Mouse (Mus musculus) midbrain, embryonic 16.5 days (tissue): ENCODE data around the gene Col15a1. TPM values are rescaled to one million over a fixed set of nuclear protein-coding genes. Genes with fewer than 3 reads are reported as not detected.

Experiments
- ATAC-seq: fragments of 200-750 bp; cut with Nextera tagmentation; 2 replicates; pipeline ENCODE4 v1.8.0; 2017; ENCODE audit warnings: moderate TSS enrichment
- H3K27ac ChIP-seq: fragments of 300-500 bp; sonication (generic); 2 replicates; pipeline ENCODE4 v1.5.1; 2014; ENCODE audit warnings: mild to moderate bottlenecking, low read length, mixed read lengths
- H3K27me3 ChIP-seq: fragments of 300-500 bp; sonication (generic); 2 replicates; pipeline ENCODE4 v1.6.1; 2014; ENCODE audit warnings: low read depth, low read length, mixed read lengths; ENCODE audit not compliant: control insufficient read depth, insufficient read depth
- H3K36me3 ChIP-seq: fragments of 300-500 bp; sonication (generic); 2 replicates; pipeline ENCODE4 v1.6.1; 2014; ENCODE audit warnings: mild to moderate bottlenecking, low read length, moderate library complexity, mixed read lengths; ENCODE audit not compliant: control insufficient read depth, insufficient read depth
- H3K4me1 ChIP-seq: fragments of 300-500 bp; sonication (generic); 2 replicates; pipeline ENCODE4 v1.6.1; 2014; ENCODE audit warnings: mild to moderate bottlenecking, low read length, mixed read lengths; ENCODE audit not compliant: control insufficient read depth, insufficient read depth
- H3K4me2 ChIP-seq: fragments of 300-500 bp; sonication (generic); 2 replicates; pipeline ENCODE4 v1.6.1; 2014; ENCODE audit warnings: mild to moderate bottlenecking, low read length, mixed read lengths
- H3K4me3 ChIP-seq: fragments of 300-500 bp; sonication (generic); 2 replicates; pipeline ENCODE4 v1.5.1; 2014; ENCODE audit warnings: low read depth, mild to moderate bottlenecking, low read length, moderate library complexity, mixed read lengths
- H3K9ac ChIP-seq: fragments of 300-500 bp; sonication (generic); 2 replicates; pipeline ENCODE4 v1.6.1; 2014; ENCODE audit warnings: low read depth, low read length, mixed read lengths
- H3K9me3 ChIP-seq: fragments of 300-500 bp; sonication (generic); replicated peaks from 2 replicates; pipeline ENCODE4 v1.6.1; 2014; ENCODE audit warnings: mild to moderate bottlenecking, low read length, mixed read lengths; ENCODE audit not compliant: control insufficient read depth, poor library complexity, severe bottlenecking
- WGBS: fragments of 180-500 bp; shearing (Covaris S2); extraction: QIAGEN DNeasy Blood & Tissue Kit; methylation state at CpG from one replicate; pipeline ENCODE4 v1.1.7; 2014; 5-methylcytosine and 5-hydroxymethylcytosine counted together
- polyA plus RNA-seq: library from polyadenylated mRNA; unstranded; fragments of >200 nt; fragmentation: Nextera tagmentation; extraction: Ambion mirVana; gene quantifications from 2 replicates; pipeline ENCODE4 v1.2.1, GENCODE M21; 2015

Gene Col15a1
- polyA plus RNA-seq, 1 experiment from 2014 or later: 5.3 TPM

DNA sequence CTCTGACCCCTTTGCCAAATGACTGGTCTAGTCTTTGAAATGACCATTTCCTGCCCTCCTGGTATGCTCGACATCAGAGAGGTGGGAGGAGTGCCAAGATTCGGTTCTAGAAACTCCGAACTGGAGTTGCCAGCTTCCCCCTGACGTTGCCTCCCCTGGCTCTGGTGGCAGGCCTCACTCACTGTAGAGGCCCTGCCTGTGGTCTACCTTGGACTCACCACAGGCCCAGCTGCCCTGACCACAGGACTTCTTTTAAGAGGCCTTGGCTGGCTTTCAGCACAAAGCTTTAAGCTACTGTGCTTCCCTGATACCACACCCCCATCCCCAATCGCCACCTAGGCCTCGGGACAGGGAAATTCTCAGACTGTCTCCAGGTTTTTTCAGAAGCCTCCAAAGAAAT, 21.4 kb upstream of the Col15a1 start:
- Histone ChIP-seq H3K9me3 (no peaks in the 10 kb centered on the region), H3K4me3 (no peak overlapping the region), H3K27me3 (no peaks in the 10 kb centered on the region), H3K27ac (no peak overlapping the region), H3K4me1 (no peaks in the 10 kb centered on the region), H3K9ac (no peak overlapping the region), H3K36me3 (no peaks in the 10 kb centered on the region), H3K4me2 (no peak overlapping the region)
- 81% methylated on average over 6 of the region's 6 CpGs for WGBS
- ATAC-seq: no peak

DNA sequence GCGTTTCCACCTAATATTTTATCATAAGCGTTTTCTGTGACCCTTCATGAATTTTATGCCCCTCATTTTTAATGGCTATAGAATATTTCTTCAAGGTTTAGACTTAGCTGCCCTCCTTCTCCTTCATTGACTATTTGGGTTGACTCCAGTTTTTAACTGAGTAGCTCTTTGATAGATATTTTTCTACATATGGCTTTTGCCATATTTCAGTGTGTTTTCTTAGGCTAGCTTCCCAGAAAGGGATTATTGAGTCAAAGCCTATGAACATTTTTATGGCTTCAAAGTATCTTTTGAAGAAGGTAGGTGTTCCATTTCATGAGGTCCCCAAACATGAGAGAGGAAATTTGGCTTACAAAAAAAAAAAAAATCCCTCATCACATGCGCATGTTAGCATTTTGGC, 11.8 kb upstream of the Col15a1 start:
- H3K9ac ChIP-seq: no peak overlapping the region
- H3K27me3 ChIP-seq: no peaks in the 10 kb centered on the region
- H3K9me3 ChIP-seq: no peaks in the 10 kb centered on the region
- no peak for ATAC-seq
- H3K27ac ChIP-seq: no peak overlapping the region
- H3K4me3 ChIP-seq: no peak overlapping the region
- WGBS: 85% methylated on average over 3 of the region's 3 CpGs
- H3K4me2 ChIP-seq: no peak overlapping the region
- H3K4me1 ChIP-seq: no peaks in the 10 kb centered on the region
- no peaks in the 10 kb centered on the region for H3K36me3 ChIP-seq

DNA sequence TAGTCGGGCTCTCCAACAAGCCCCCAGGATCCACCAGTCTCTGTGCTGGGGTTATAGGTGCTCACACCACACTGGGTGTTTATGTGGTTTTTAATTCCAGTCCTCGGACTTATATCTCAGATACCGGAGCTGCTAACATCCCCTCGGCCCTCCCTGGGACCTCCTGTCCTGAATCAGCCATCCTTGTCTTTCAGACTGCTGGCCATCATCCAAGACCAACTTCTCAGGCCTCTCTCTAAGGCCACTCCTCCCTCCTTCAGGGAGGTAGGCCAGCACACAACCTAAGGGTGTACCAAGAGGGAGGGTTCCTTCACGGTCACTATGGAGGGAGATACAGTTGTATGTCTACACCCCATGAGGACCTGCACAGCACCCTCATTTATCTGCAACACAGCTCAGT, 4.3 kb upstream of the Col15a1 start:
- H3K9me3 ChIP-seq: no peaks in the 10 kb centered on the region
- H3K36me3 ChIP-seq: no peaks in the 10 kb centered on the region
- no peak overlapping the region for H3K27ac ChIP-seq
- H3K27me3 ChIP-seq: peaks cover 20% of the 10 kb centered on the region
- whole genome bisulfite sequencing: 83% methylated on average over 5 of the region's 5 CpGs
- no peak for ATAC-seq
- no peak overlapping the region for H3K9ac ChIP-seq
- H3K4me2 ChIP-seq: no peak overlapping the region
- no peaks in the 10 kb centered on the region for H3K4me1 ChIP-seq
- H3K4me3 ChIP-seq: no peak overlapping the region

DNA sequence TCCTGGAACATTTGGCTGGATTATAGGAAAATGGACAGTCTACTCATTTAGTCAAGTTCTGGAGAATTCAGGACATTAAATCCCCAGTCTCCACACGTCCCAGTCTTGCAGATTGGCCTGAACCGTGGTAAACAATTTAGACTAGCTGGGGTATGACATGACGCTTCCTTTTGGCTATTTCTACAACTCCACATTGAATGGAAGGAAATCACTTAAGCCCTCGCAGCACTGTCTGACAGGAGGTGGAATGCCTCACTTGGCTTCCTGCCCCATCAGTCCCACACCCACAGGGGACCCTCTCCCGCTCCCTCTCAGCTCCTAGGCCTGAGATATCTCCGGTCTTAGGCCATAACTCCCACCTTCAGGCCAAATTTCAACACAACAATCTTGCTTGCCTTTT, 2.1 kb upstream of the Col15a1 start:
- 76% methylated on average over 6 of the region's 6 CpGs for WGBS
- H3K9ac ChIP-seq: no peak overlapping the region
- H3K4me1 ChIP-seq: no peaks in the 10 kb centered on the region
- H3K4me3 ChIP-seq: no peak overlapping the region
- H3K27me3 ChIP-seq: peaks cover 36% of the 10 kb centered on the region
- no peak overlapping the region for H3K4me2 ChIP-seq
- no peak for ATAC-seq
- H3K9me3 ChIP-seq: no peaks in the 10 kb centered on the region
- no peaks in the 10 kb centered on the region for H3K36me3 ChIP-seq
- H3K27ac ChIP-seq: no peak overlapping the region

GRCm38 (mm10) chr4:47208421-47208991, 545 bp downstream of the Col15a1 start:
- Histone ChIP-seq H3K36me3 (no peaks in the 10 kb centered on the region), H3K27me3 (peaks cover 36% of the 10 kb centered on the region), H3K27ac (no peak overlapping the region), H3K4me1 (no peaks in the 10 kb centered on the region), H3K4me2 (peak overlapping the region; percentile 73), H3K9me3 (no peaks in the 10 kb centered on the region), H3K9ac (peak overlapping the region; percentile 77), H3K4me3 (peak overlapping the region; percentile 49)
- peak; percentile 81 for ATAC-seq
- WGBS: 2% methylated on average over 40 of the region's 40 CpGs

GRCm38 (mm10) chr4:47209466-47209865, 1.5 kb downstream of the Col15a1 start:
- Histone ChIP-seq H3K9me3 (no peaks in the 10 kb centered on the region), H3K4me2 (no peak overlapping the region), H3K36me3 (no peaks in the 10 kb centered on the region), H3K9ac (no peak overlapping the region), H3K4me1 (no peaks in the 10 kb centered on the region), H3K27ac (no peak overlapping the region), H3K27me3 (peaks cover 36% of the 10 kb centered on the region), H3K4me3 (no peak overlapping the region)
- ATAC-seq: no peak
- WGBS: 84% methylated on average over 7 of the region's 7 CpGs

DNA sequence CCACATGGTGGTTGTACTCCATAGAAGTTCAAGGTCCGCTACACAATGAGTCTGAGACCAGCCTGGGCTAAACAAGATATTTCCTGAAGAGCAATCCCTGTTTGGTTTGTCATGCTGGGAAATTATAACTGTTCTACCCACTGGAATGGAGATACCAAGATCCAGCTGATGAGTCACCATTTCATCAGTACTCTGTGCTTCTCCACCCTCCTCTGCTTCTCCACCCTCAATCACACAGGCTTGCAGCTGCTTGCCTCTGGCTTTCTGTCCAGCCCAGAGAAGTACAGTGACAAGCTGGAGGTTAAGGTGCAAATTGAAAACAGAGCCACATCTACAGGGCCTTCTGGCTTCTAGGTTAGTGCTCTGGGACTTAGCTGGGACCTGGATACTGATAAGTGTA, 10.9 kb downstream of the Col15a1 start:
- no peaks in the 10 kb centered on the region for H3K27me3 ChIP-seq
- H3K36me3 ChIP-seq: no peaks in the 10 kb centered on the region
- H3K4me1 ChIP-seq: no peaks in the 10 kb centered on the region
- ATAC-seq: no peak
- H3K9ac ChIP-seq: no peak overlapping the region
- 100% methylated on average over 1 of the region's 1 CpGs for WGBS
- no peak overlapping the region for H3K4me2 ChIP-seq
- H3K4me3 ChIP-seq: no peak overlapping the region
- no peak overlapping the region for H3K27ac ChIP-seq
- no peaks in the 10 kb centered on the region for H3K9me3 ChIP-seq

DNA sequence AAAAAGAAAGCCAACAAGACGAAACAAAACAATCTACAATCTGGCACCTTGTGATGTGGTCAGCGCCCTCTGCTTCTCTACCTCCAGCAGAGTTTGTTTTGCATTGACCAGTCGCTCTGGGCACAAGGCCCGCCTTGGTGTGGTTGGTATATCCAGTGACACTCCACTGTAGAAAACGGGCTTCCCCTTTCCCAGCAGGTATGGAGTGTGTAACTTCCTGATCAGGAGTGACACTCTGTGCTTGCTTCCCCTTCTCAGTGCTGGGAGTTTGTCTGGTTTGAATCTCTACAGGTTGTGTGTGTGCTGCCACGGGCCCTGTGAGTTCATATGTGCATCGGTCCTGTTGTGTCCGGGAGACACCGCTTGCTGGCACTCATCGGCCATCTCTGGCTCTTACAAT, 11.4 kb downstream of the Col15a1 start:
- Histone ChIP-seq H3K4me3 (no peak overlapping the region), H3K27ac (no peak overlapping the region), H3K36me3 (no peaks in the 10 kb centered on the region), H3K4me2 (no peak overlapping the region), H3K27me3 (no peaks in the 10 kb centered on the region), H3K9me3 (no peaks in the 10 kb centered on the region), H3K9ac (no peak overlapping the region), H3K4me1 (no peaks in the 10 kb centered on the region)
- ATAC-seq: no peak
- WGBS: 84% methylated on average over 10 of the region's 10 CpGs

- no peaks in the 10 kb centered on the region for H3K27me3 ChIP-seq
- H3K36me3 ChIP-seq: no peaks in the 10 kb centered on the region
- ATAC-seq: no peak
- H3K4me1 ChIP-seq: no peaks in the 10 kb centered on the region
- H3K9ac ChIP-seq: no peak overlapping the region
- H3K4me3 ChIP-seq: no peak overlapping the region
- H3K27ac ChIP-seq: no peak overlapping the region
- 85% methylated on average over 3 of the region's 3 CpGs for WGBS
- H3K4me2 ChIP-seq: no peak overlapping the region
- H3K9me3 ChIP-seq: no peaks in the 10 kb centered on the region
These were observed 12.6 kb downstream of the Col15a1 start for GRCm38 (mm10) chr4:47220544-47220943.
